Mouse (Mus musculus) neural tube, embryonic 11.5 days (tissue): ENCODE data around the gene Gm44502. TPM values are rescaled to one million over a fixed set of nuclear protein-coding genes. Genes with fewer than 3 reads are reported as not detected.

Experiments used
- ATAC-seq: fragments of 200-750 bp; cut with Nextera tagmentation; 2 replicates; pipeline ENCODE4 v1.8.0; 2017; ENCODE audit warnings: moderate number of reproducible peaks, mild to moderate bottlenecking, moderate TSS enrichment, moderate library complexity; ENCODE audit not compliant: insufficient read depth, low FRiP score, low TSS enrichment
- DNase-seq: peaks from one replicate; pipeline ENCODE4 v3.0.0-alpha.2; 2015; ENCODE audit warnings: low spot score
- H3K27ac ChIP-seq: fragments of 300-500 bp; sonication (generic); 2 replicates; pipeline ENCODE4 v1.5.1; 2014; ENCODE audit warnings: low read depth, mild to moderate bottlenecking, low read length
- H3K27me3 ChIP-seq: fragments of 300-500 bp; sonication (generic); 2 replicates; pipeline ENCODE4 v1.6.1; 2014; ENCODE audit warnings: mild to moderate bottlenecking, low read length, mixed read lengths; ENCODE audit not compliant: control insufficient read depth, insufficient read depth
- H3K36me3 ChIP-seq: fragments of 300-500 bp; sonication (generic); 2 replicates; pipeline ENCODE4 v1.6.1; 2014; ENCODE audit warnings: mild to moderate bottlenecking, low read length, moderate library complexity, mixed read lengths; ENCODE audit not compliant: control insufficient read depth, insufficient read depth
- H3K4me1 ChIP-seq: fragments of 300-500 bp; sonication (generic); 2 replicates; pipeline ENCODE4 v1.6.1; 2014; ENCODE audit warnings: low read length, mixed read lengths; ENCODE audit not compliant: control insufficient read depth, insufficient read depth
- H3K4me2 ChIP-seq: fragments of 300-500 bp; sonication (generic); 2 replicates; pipeline ENCODE4 v1.6.1; 2014; ENCODE audit warnings: low read depth, mild to moderate bottlenecking, moderate library complexity
- H3K4me3 ChIP-seq: fragments of 300-500 bp; sonication (generic); 2 replicates; pipeline ENCODE4 v1.5.1; 2014; ENCODE audit warnings: low read depth, low read length
- H3K9ac ChIP-seq: fragments of 300-500 bp; sonication (generic); 2 replicates; pipeline ENCODE4 v1.6.1; 2014; ENCODE audit warnings: mild to moderate bottlenecking, low read length
- H3K9me3 ChIP-seq: fragments of 300-500 bp; sonication (generic); 2 replicates; pipeline ENCODE4 v1.6.1; 2016; ENCODE audit warnings: low read length; ENCODE audit not compliant: control insufficient read depth
- WGBS: fragments of 180-500 bp; shearing (Covaris S2); extraction: QIAGEN DNeasy Blood & Tissue Kit; methylation state at CpG from one replicate; pipeline ENCODE4 v1.1.7; 2014; 5-methylcytosine and 5-hydroxymethylcytosine counted together
- polyA plus RNA-seq: library from polyadenylated mRNA; unstranded; fragments of >200 nt; fragmentation: Nextera tagmentation; extraction: Ambion mirVana; gene quantifications from 2 replicates; pipeline ENCODE4 v1.2.1, GENCODE M21; 2014

The Gm44502 gene
- polyA plus RNA-seq, 1 experiment from 2014 or later: 0.64 TPM

DNA sequence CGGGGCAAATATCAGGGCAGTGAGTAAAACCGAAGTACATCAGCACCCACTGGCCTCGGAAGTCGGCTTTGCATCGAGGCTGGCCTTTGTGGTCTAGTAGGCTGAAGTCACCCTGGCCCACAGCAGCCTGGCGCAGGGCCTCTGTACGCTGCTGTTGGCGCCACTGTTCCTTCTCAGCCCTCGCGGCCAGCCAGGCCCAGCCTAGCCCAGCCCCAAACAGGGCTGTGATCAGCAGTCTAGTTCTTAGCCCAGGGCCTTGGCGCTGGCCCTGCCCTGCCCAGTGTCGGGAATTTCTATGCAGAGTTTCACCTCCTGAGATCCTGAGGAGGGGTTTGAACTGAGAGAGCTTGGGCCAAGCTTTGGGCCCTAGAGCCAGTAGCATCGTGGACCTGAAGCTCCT, 57.4 kb downstream of the Gm44502 start:
- H3K4me1 ChIP-seq: 0 out of 2 replicates have a peak, but pooled peaks cover 6% of the 10 kb centered on the region
- ATAC-seq (no peak), DNase-seq (no peak)
- H3K4me3 ChIP-seq: no peak overlapping the region
- H3K27me3 ChIP-seq: peaks cover 10% of the 10 kb centered on the region
- H3K4me2 ChIP-seq: no peak overlapping the region; the same call in 1 of the 2 replicates
- H3K36me3 ChIP-seq: peaks cover 34% of the 10 kb centered on the region
- no peak overlapping the region for H3K9ac ChIP-seq
- no peaks in the 10 kb centered on the region for H3K9me3 ChIP-seq
- 92% methylated on average over 13 of the region's 13 CpGs for WGBS
- H3K27ac ChIP-seq: no peak overlapping the region

Other genes starting within 250 kb of the Gm44502 start
- 112 and 117 TPM in 2 replicates for gene Plxnb2, start 248.9 kb downstream of the Gm44502 start, polyA plus RNA-seq
- gene Dennd6b, start 233.2 kb downstream of the Gm44502 start, polyA plus RNA-seq: 30.5 and 33.6 TPM in 2 replicates
- gene Ppp6r2, start 218.1 kb downstream of the Gm44502 start, polyA plus RNA-seq: 45.2 and 47.1 TPM in 2 replicates
- gene Sbf1, start 114.4 kb downstream of the Gm44502 start, polyA plus RNA-seq: 75.7 and 90.7 TPM in 2 replicates
- 0.17 TPM in 1 of 2 replicates, not detected in the other for gene Adm2, start 107.0 kb downstream of the Gm44502 start, polyA plus RNA-seq
- gene Miox, start 95.3 kb downstream of the Gm44502 start, polyA plus RNA-seq: not detected in 2 replicates
- 31.8 and 35.8 TPM in 2 replicates for gene Lmf2, start 74.0 kb downstream of the Gm44502 start, polyA plus RNA-seq
- 154 and 158 TPM in 2 replicates for gene Ncaph2, start 74.0 kb downstream of the Gm44502 start, polyA plus RNA-seq
- gene Sco2, start 55.9 kb downstream of the Gm44502 start, polyA plus RNA-seq: 6.0 and 8.8 TPM in 2 replicates
- gene Tymp, start 52.7 kb downstream of the Gm44502 start, polyA plus RNA-seq: 1.6 and 2.0 TPM in 2 replicates
- 0.39 and 1.0 TPM in 2 replicates for gene Odf3b, start 50.4 kb downstream of the Gm44502 start, polyA plus RNA-seq
- gene Klhdc7b, start 44.8 kb downstream of the Gm44502 start, polyA plus RNA-seq: not detected in 2 replicates
- not detected in 2 replicates for gene Syce3, start 19.2 kb downstream of the Gm44502 start, polyA plus RNA-seq
- gene Cpt1b, start 3.8 kb downstream of the Gm44502 start, polyA plus RNA-seq: 1.2 TPM in 1 of 2 replicates, not detected in the other
- 2.0 and 2.3 TPM in 2 replicates for gene C730034F03Rik, start 107 bp downstream of the Gm44502 start, polyA plus RNA-seq
- 58.1 and 63.8 TPM in 2 replicates for gene Chkb, start 212 bp upstream of the Gm44502 start, polyA plus RNA-seq
- gene Mapk8ip2, start 24.2 kb upstream of the Gm44502 start, polyA plus RNA-seq: 27.6 and 33.2 TPM in 2 replicates
- gene Arsa, start 47.7 kb upstream of the Gm44502 start, polyA plus RNA-seq: 10.3 and 10.8 TPM in 2 replicates
- 2.7 and 3.0 TPM in 2 replicates for gene Shank3, start 69.9 kb upstream of the Gm44502 start, polyA plus RNA-seq
- gene Acr, start 138.6 kb upstream of the Gm44502 start, polyA plus RNA-seq: 0.40 TPM in 1 of 2 replicates, not detected in the other
- 96.7 and 104 TPM in 2 replicates for gene Rabl2, start 162.2 kb upstream of the Gm44502 start, polyA plus RNA-seq